Comparison of ENCODE assay signal across 23 mouse cellular contexts in the genomic region with DNA sequence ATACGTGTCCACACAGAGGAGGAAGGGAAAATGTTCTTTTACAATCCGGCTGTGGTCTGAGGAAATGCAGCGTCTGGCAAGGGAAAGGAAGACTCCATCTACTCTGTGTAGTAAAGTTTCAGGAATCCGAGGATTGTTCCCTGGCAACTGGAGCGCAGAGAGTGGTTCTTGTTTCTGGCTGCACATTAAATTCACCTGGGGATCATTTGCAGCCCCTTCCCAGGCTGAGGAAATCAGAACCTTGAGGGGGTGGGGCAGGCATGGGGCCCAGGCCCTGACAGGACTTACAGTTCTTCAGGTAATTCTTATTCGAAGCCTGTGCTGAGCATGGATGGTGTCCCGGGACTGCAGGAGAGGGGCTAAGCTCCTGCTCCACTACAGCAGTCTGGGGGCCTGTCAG. TPM values are rescaled to one million over a fixed set of nuclear protein-coding genes. Genes with fewer than 3 reads are reported as not detected.
A peak's percentile ranks its signal among the peaks of the same experiment; 100 is the strongest.
DNase-seq lines count a peak whose midpoint lies in the region; ATAC-seq and TF ChIP-seq lines count a peak whose summit lies in the region.
"Had no signal": no experiment of that assay in that cellular context is flagged by ENCODE, and none has a peak within 500 bp of the region (broad histone marks: within the 10 kb centered on the region; RNA-seq: fewer than 3 reads in every experiment).

No protein-coding gene starts in this region.

- peak; percentile 69; the same call in 1 of the 2 replicates for ATAC-seq in embryonic facial prominence, embryonic 12.5 days (ENCODE audit: insufficient number of reproducible peaks, insufficient read depth, low FRiP score, low TSS enrichment)
- peak; percentile 86 for ATAC-seq in limb, embryonic 14.5 days (ENCODE audit: low FRiP score, low read depth)
- ATAC-seq: CD4-positive, CD25-positive, alpha-beta regulatory T cell, adult 4 months; forebrain, embryonic 14.5 days had no signal

- no peaks in the 10 kb centered on the region for H3K36me3 ChIP-seq in embryonic facial prominence, embryonic 12.5 days
- no peaks in the 10 kb centered on the region for H3K36me3 ChIP-seq in limb, embryonic 10.5 days
- H3K36me3 ChIP-seq in limb, embryonic 14.5 days (ENCODE audit: control insufficient read depth, insufficient read depth, low read length): no peaks in the 10 kb centered on the region
- H3K36me3 ChIP-seq: forebrain, embryonic 10.5 days; G1E; heart, embryonic 10.5 days; hindbrain, embryonic 15.5 days had no signal

- H3K27me3 ChIP-seq in embryonic facial prominence, embryonic 12.5 days: no peaks in the 10 kb centered on the region
- H3K27me3 ChIP-seq in limb, embryonic 10.5 days (ENCODE audit: low read depth, poor library complexity, severe bottlenecking): no peaks in the 10 kb centered on the region
- H3K27me3 ChIP-seq in limb, embryonic 14.5 days (ENCODE audit: control insufficient read depth, insufficient read depth, low read length): no peaks in the 10 kb centered on the region
- H3K27me3 ChIP-seq: hindbrain, embryonic 15.5 days had no signal

- H3K4me3 ChIP-seq in embryonic facial prominence, embryonic 12.5 days: no peak overlapping the region
- no peak overlapping the region for H3K4me3 ChIP-seq in limb, embryonic 10.5 days
- no peak overlapping the region for H3K4me3 ChIP-seq in limb, embryonic 14.5 days (replicated peaks; ENCODE audit: low read length)
- H3K4me3 ChIP-seq: erythroblast, embryonic 14.5 days; forebrain, embryonic 10.5 days; heart, embryonic 10.5 days; hindbrain, embryonic 15.5 days had no signal

- H3K9ac ChIP-seq in embryonic facial prominence, embryonic 12.5 days: no peak overlapping the region
- H3K9ac ChIP-seq in limb, embryonic 14.5 days (ENCODE audit: low read depth, low read length, severe bottlenecking): 0 out of 2 replicates have a peak overlapping the region, but pooled peaks have one; percentile 17
- H3K9ac ChIP-seq: hindbrain, embryonic 15.5 days had no signal

- H3K9me3 ChIP-seq in embryonic facial prominence, embryonic 12.5 days: no peaks in the 10 kb centered on the region
- no peaks in the 10 kb centered on the region for H3K9me3 ChIP-seq in limb, embryonic 10.5 days (replicated peaks)
- H3K9me3 ChIP-seq in limb, embryonic 14.5 days (ENCODE audit: control insufficient read depth, low read length): no peaks in the 10 kb centered on the region
- H3K9me3 ChIP-seq: forebrain, embryonic 10.5 days; G1E; heart, embryonic 10.5 days; hindbrain, embryonic 15.5 days had no signal

- no peak for TF ChIP-seq POLR2A in limb, embryonic 14.5 days (IDR thresholded peaks at IDR 0.05; ENCODE audit: borderline replicate concordance, extremely low read depth, insufficient read depth, insufficient read length)

- H3K27ac ChIP-seq in embryonic facial prominence, embryonic 12.5 days: peak overlapping the region; percentile 25; the same call in 1 of the 2 replicates
- peak overlapping the region; percentile 14; the same call in 1 of the 2 replicates for H3K27ac ChIP-seq in limb, embryonic 10.5 days
- peak overlapping the region; percentile 49 for H3K27ac ChIP-seq in limb, embryonic 14.5 days (replicated peaks; ENCODE audit: low read depth, low read length)
- H3K27ac ChIP-seq: forebrain, embryonic 10.5 days; heart, embryonic 10.5 days; hindbrain, embryonic 15.5 days had no signal

- H3K4me1 ChIP-seq in embryonic facial prominence, embryonic 12.5 days: peaks cover 11% of the 10 kb centered on the region
- H3K4me1 ChIP-seq in limb, embryonic 10.5 days: peaks cover 7% of the 10 kb centered on the region
- H3K4me1 ChIP-seq in limb, embryonic 14.5 days (ENCODE audit: control insufficient read depth, insufficient read depth, low read length): peaks cover 11% of the 10 kb centered on the region
- H3K4me1 ChIP-seq: hindbrain, embryonic 15.5 days had no signal

- WGBS in embryonic facial prominence, embryonic 12.5 days: 40% methylated on average over 7 of the region's 7 CpGs
- 77% methylated on average over 7 of the region's 7 CpGs for WGBS in limb, embryonic 10.5 days
- whole genome bisulfite sequencing in limb, embryonic 14.5 days: 18% methylated on average over 7 of the region's 7 CpGs

- 0 out of 2 replicates have a peak overlapping the region, but pooled peaks have one; percentile 3 for H3K4me2 ChIP-seq in embryonic facial prominence, embryonic 12.5 days (replicated peaks)
- peak overlapping the region; percentile 13; the same call in 1 of the 2 replicates for H3K4me2 ChIP-seq in limb, embryonic 14.5 days (replicated peaks; ENCODE audit: low read depth, low read length, severe bottlenecking)
- H3K4me2 ChIP-seq: hindbrain, embryonic 15.5 days had no signal

- DNase-seq in embryo, embryonic 11 days: peak; percentile 8
- no peak for DNase-seq in embryo, embryonic 10 days (ENCODE audit: low spot score)
- no peak for DNase-seq in limb, embryonic 10.5 days (ENCODE audit: low spot score)
- DNase-seq in limb, embryonic 14.5 days (ENCODE audit: low spot score): peak; percentile 63
- no peak for DNase-seq in layer of hippocampus, adult 9-11 months
- no peak for DNase-seq in spleen, postnatal 36 days (ENCODE audit: low spot score in 2 of 2)
- DNase-seq in layer of hippocampus, adult 9-10 months (ENCODE audit: low spot score): no peak
- DNase-seq: adrenal gland, adult 8-10 months; B cell, adult 2 months; cerebellum, adult 11 months; cerebellum, adult 8-10 months; cerebellum, postnatal 14 days; gastrocnemius, postnatal 36 days; heart, adult 18-20 months; heart, postnatal 10 days had no signal

RNA-seq across cellular contexts. Expression of a gene that starts 17.0 kb away (rescaled TPM):
- 3.5 and 4.7 TPM in 2 replicates for polyA plus RNA-seq in embryonic facial prominence, embryonic 12.5 days (2016; fragmentation: Nextera tagmentation; extraction: Ambion mirVana)
- 3.9 and 9.1 TPM in 2 replicates for polyA plus RNA-seq in limb, embryonic 10.5 days (2016; fragmentation: Nextera tagmentation; extraction: Ambion mirVana)
- polyA plus RNA-seq in limb, embryonic 14.5 days (2012; rRNA removed): 4.2 and 4.3 TPM in 2 replicates
- polyA plus RNA-seq in limb, embryonic 14.5 days (2014; fragmentation: Nextera tagmentation; extraction: Ambion mirVana): 5.1 and 6.8 TPM in 2 replicates
- polyA plus RNA-seq: CD4-positive, CD25-positive, alpha-beta regulatory T cell, adult 4 months; erythroblast, embryonic 14.5 days; forebrain, embryonic 14.5 days; hindbrain, embryonic 15.5 days had no signal

Comparison
In these comparisons a context has a peak if more than half of its experiments do, and no peak if none do; other contexts are left out.
1. DNase-seq: peak in embryo, embryonic 11 days (single experiment) and limb, embryonic 14.5 days (single experiment); none in embryo, embryonic 10 days (single experiment), limb, embryonic 10.5 days (single experiment), layer of hippocampus, adult 9-11 months (single experiment), spleen, postnatal 36 days (0 of 2) and layer of hippocampus, adult 9-10 months (single experiment).
2. Peak in every context shown above with its lines, with median percentiles within 50 percentile points of each other: H3K27ac ChIP-seq.